Mouse (Mus musculus) testis, adult 2 months (tissue): Measurements from ENCODE around the gene Tbkbp1. TPM values are rescaled to one million over a fixed set of nuclear protein-coding genes. Genes with fewer than 3 reads are reported as not detected.
"Not testable (repeated sequence)": the region's sequence is repeated elsewhere in the genome, so short reads cannot be mapped to it uniquely, and the experiment has no call there.

Experiments
- H3K27ac ChIP-seq: fragments of 200-500 bp; 2 replicates; pipeline ENCODE4 v1.5.1; 2012; ENCODE audit warnings: low read depth, low read length; ENCODE audit not compliant: control insufficient read depth, insufficient read depth
- H3K27me3 ChIP-seq: fragments of 200-500 bp; 2 replicates; pipeline ENCODE4 v1.6.1; 2012; ENCODE audit warnings: mild to moderate bottlenecking, low read length, moderate library complexity; ENCODE audit not compliant: control insufficient read depth, insufficient read depth
- H3K36me3 ChIP-seq: fragments of 200-500 bp; 2 replicates; pipeline ENCODE4 v1.6.1; 2012; ENCODE audit warnings: mild to moderate bottlenecking, low read length; ENCODE audit not compliant: control insufficient read depth, insufficient read depth
- H3K4me1 ChIP-seq: fragments of 200-500 bp; 2 replicates; pipeline ENCODE4 v1.6.1; 2012; ENCODE audit warnings: low read length; ENCODE audit not compliant: control insufficient read depth, insufficient read depth
- H3K4me3 ChIP-seq: fragments of 200-500 bp; 2 replicates; pipeline ENCODE4 v1.5.1; 2012; ENCODE audit warnings: low read depth, mild to moderate bottlenecking, low read length, moderate library complexity, mixed read lengths; ENCODE audit not compliant: control insufficient read depth
- CTCF ChIP-seq: fragments of 200-500 bp; IDR thresholded peaks from 2 replicates; pipeline ENCODE4 v1.5.1; 2012; ENCODE audit warnings: low read depth, mild to moderate bottlenecking, inconsistent platforms, low read length, moderate library complexity; ENCODE audit not compliant: control insufficient read depth, insufficient read depth, insufficient replicate concordance
- POLR2A ChIP-seq: fragments of 200-500 bp; IDR thresholded peaks from 2 replicates; pipeline ENCODE4 v1.6.1; 2012; ENCODE audit warnings: low read depth, mild to moderate bottlenecking, inconsistent platforms, low read length, moderate library complexity; ENCODE audit not compliant: control insufficient read depth
- polyA plus RNA-seq: library from polyadenylated mRNA; depleted of rRNA; stranded (reverse); fragments of >200 nt; gene quantifications from 2 replicates; pipeline ENCODE4 v1.2.3, GENCODE M21; 2012

Gene Tbkbp1
- polyA plus RNA-seq, 1 experiment = 2.7 TPM

DNA sequence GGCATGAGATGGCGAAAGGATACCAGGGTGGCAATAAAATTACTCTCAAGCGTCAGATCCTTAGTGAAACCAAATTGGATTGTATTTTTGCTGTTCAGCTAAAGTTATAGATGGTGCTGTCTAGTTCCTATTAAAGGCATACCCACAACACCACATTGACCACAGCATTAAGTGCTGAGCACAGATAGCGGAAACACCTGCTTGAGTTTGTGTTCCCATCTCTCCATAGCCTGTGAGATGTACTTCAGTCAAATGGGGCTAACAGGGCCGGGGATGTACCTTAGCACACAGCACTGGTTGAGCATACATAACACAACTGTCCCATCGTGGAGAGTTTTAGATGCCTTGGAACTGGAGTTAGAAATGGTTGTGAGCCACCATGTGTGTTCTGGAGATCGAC, 39.7 kb upstream of the Tbkbp1 start:
- H3K36me3 ChIP-seq = no peaks in the 10 kb centered on the region
- H3K27me3 ChIP-seq = no peaks in the 10 kb centered on the region
- H3K27ac ChIP-seq = no peak overlapping the region
- no peak overlapping the region for H3K4me3 ChIP-seq
- H3K4me1 ChIP-seq = peaks cover 6% of the 10 kb centered on the region
- TF ChIP-seq CTCF (no peak), POLR2A (no peak)

DNA sequence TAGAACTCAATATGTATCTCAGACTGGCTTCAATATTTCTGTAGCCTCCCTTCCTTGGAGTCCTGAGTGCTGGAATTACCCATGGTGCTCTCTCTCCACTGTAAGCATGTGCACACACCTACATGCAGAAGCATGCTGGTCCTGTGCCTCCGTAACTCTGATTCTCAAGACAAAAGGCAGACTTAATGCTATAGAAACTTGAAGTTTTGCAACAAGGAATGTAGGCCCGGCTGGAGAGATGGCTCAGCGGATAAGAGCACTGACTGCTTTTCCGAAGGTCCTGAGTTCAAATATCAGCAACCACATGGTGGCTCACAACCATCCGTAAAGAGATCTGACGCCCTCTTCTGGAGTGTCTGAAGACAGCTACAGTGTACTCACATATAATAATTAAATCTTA, 38.4 kb upstream of the Tbkbp1 start:
- H3K27ac ChIP-seq, H3K27me3 ChIP-seq, H3K4me3 ChIP-seq, H3K4me1 ChIP-seq, H3K36me3 ChIP-seq: not testable (repeated sequence)

DNA sequence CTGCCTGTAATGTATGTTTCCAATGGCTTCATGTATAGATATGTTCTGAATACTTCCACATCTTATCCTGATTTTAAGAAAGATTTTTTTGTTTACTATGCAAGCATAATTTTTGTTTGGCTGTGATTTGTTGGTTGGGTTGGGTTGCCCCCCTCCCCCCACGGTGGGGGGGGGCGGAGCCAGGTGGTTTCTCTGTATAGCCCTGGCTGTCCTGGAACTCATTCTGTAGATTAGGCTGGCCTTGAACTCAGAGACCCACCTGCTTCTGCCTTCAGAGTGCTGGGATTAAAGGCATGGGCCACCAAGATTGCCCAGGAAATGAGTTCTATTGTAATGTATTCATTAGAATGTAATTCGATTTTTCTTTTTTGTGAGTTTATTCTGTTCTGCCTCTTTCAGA, 37.9 kb upstream of the Tbkbp1 start:
- H3K36me3 ChIP-seq = no peaks in the 10 kb centered on the region; the same call in 1 of the 2 replicates
- H3K27me3 ChIP-seq = no peaks in the 10 kb centered on the region
- peaks cover 6% of the 10 kb centered on the region for H3K4me1 ChIP-seq
- TF ChIP-seq CTCF (no peak), POLR2A (no peak)
- H3K27ac ChIP-seq = no peak overlapping the region
- H3K4me3 ChIP-seq = peak overlapping the region; percentile 32; the same call in 1 of the 2 replicates

DNA sequence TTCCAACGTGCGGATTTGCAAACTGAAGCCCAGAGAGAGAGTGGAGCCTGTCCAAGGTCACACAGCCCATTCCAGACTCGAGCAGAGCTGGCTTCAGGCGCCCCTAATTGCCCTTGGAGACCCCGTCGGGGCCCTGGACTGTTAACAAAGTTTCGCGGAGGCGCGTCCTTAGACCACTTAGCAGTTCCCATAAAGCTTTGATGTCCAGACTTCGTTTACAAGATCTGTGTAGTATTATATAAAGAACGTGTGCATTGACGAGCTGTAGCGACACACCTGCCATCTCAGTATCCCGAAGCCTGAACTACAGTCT, 37.3 kb upstream of the Tbkbp1 start:
- Histone ChIP-seq H3K4me3 (peak overlapping the region; percentile 90), H3K27me3 (no peaks in the 10 kb centered on the region), H3K4me1 (peaks cover 6% of the 10 kb centered on the region), H3K36me3 (peaks cover 2% of the 10 kb centered on the region), H3K27ac (peak overlapping the region; percentile 86)
- TF ChIP-seq POLR2A (no peak), CTCF (no peak)

DNA sequence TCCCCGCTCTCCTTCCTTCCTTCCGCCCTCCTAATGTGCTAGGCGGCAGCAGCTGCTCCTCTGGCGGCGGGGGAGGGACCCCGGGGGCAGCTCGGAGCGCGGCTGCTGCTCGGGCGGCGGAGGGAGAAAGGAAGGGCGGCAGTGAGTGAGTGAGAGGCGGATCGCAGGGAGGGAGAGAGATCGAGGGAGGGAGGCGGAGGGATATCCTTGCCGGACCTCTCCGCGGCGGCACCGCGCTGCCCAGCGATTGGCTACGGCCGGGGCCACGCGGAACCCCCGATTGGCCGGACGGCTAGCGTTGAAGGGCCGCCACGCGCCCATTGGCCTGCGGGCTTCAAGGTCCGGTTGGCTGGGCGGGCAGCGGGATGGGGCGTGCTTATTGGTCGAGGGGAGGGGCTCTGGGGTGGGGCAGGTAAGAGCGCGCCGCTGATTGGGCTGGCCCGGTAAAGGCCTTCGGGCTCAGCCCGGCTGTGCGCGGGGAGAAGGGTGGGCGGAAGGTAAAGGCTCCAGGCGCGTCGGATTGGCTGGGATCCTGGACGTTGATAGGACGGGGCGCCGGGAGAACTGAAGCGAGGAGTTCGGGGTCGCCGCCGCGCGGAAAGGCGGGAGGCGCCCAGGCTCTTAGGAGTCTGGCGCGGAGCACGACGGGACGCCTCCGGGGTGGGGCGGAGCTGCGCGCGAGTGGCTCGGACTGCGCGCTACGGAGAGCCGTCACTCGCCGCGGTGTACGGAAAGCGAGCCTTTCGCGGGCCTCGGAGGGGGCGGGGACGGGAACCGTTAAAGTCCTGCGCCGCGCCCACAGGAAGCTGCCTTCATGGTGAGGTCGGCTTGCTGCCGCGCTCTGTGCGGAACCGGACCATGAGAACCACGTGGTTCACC, 36.7 kb upstream of the Tbkbp1 start, which contains the start of gene Kpnb1:
Gene Kpnb1, minus strand, starts transcription at position 118 of the 879 bp plus-strand sequence.
- peaks cover 6% of the 10 kb centered on the region for H3K4me1 ChIP-seq
- H3K4me3 ChIP-seq = peak within 1 kb of the TSS; percentile 96
- H3K27me3 ChIP-seq = no peaks in the 10 kb centered on the region
- TF ChIP-seq POLR2A = peak; percentile 97
- no peak for TF ChIP-seq CTCF
- peaks cover 4% of the 10 kb centered on the region for H3K36me3 ChIP-seq
- H3K27ac ChIP-seq = peak within 1 kb of the TSS; percentile 96

DNA sequence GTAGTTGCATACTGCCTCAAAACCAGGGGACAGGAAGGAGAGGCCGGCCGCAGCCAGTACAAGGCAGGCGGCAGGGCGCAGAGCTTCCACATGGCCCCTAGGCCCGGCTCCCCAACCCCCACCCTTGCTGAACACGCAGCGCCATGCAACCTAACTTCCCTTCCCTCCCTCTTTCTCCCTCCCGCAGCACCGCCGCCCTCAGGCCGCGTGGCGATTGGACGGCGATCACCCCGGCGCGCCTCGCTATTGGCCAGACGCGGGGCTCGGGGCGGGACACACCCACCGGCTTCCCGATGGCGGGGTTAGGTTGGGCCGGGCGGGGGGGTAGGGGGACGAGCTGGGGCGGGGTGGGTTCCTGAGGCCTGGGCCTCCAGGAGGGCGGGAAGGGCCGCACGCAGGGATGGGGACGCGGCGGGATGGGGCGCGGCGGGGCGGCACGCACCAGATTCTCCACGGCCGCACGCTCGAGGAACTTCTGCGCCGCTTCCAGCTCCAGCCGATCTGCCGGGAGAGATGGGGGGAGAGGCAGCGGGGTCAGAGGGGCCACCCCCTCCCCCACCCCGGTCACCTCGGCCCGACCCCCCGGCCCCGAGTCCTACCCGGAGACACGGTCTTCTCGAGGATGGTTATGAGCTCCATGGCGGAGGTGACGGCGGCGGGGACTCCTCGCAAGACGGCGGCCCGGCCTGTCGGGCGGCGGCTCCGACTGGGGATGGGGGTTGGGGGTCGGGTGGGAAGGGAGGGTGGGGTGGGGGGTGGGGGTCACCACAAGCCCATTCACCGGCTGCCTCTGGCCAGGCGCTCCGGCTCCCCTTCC, 35.9 kb upstream of the Tbkbp1 start:
- no peak for TF ChIP-seq CTCF
- TF ChIP-seq POLR2A = peak; percentile 52
- Histone ChIP-seq H3K36me3 (peaks cover 4% of the 10 kb centered on the region), H3K27me3 (no peaks in the 10 kb centered on the region), H3K27ac (peak overlapping the region; percentile 96), H3K4me1 (peaks cover 6% of the 10 kb centered on the region), H3K4me3 (peak overlapping the region; percentile 96)
